Mouse (Mus musculus): Measurements from ENCODE around the gene Macrod1. TPM values are rescaled to one million over a fixed set of nuclear protein-coding genes. Genes with fewer than 3 reads are reported as not detected.

The Macrod1 gene
- total RNA-seq, 2 experiments from 2014 or later, result 12.2 to 13.2 TPM

GRCm38 (mm10) chr19:7205753-7206736 lies 149.4 kb downstream of the Macrod1 start, which contains the start of gene Otub1:
Gene Otub1 (minus strand): TSS chr19:7206316.
- intact Hi-C loops (cut with DNase I), result no loop called here

GRCm38 (mm10) chr19:7209907-7210646 lies 153.5 kb downstream of the Macrod1 start:
- DNase-seq (ENCODE audit: low spot score in 2 of 2), result no peak
- intact Hi-C loops (cut with DNase I), result no loop called here

More at GRCm38 (mm10) chr19:7205753-7206736, 149.4 kb downstream of the Macrod1 start, which contains the start of gene Otub1:
- peak; percentile 92 to 96 for DNase-seq (ENCODE audit: low spot score in 2 of 2)

- DNase-seq (ENCODE audit: low spot score in 2 of 2), result no peak
- intact Hi-C loops (cut with DNase I), result no loop called here
These were observed 155.6 kb downstream of the Macrod1 start for GRCm38 (mm10) chr19:7212216-7212615.

- intact Hi-C loops (cut with DNase I), result no loop called here
- no peak for DNase-seq (ENCODE audit: low spot score in 2 of 2)
These were observed 156.4 kb downstream of the Macrod1 start for GRCm38 (mm10) chr19:7213010-7213409.

- DNase-seq (ENCODE audit: low spot score in 2 of 2), result peak in 1 of 2 experiments; percentile 22
These were observed 157.9 kb downstream of the Macrod1 start for GRCm38 (mm10) chr19:7214484-7214883.

GRCm38 (mm10) chr19:7217162-7217925 lies 160.7 kb downstream of the Macrod1 start, which contains the start of gene Cox8a:
Gene Cox8a (minus strand): TSS chr19:7217616.
- DNase-seq (ENCODE audit: low spot score in 2 of 2), result peak; percentile 97 to 99
- intact Hi-C loops (cut with DNase I), result no loop called here

More at GRCm38 (mm10) chr19:7214484-7214883, 157.9 kb downstream of the Macrod1 start:
- intact Hi-C loops (cut with DNase I), result no loop called here

- intact Hi-C loops (cut with DNase I), result no loop called here
- DNase-seq (ENCODE audit: low spot score in 2 of 2), result no peak
These were observed 161.3 kb downstream of the Macrod1 start for GRCm38 (mm10) chr19:7217926-7218267.

- DNase-seq (ENCODE audit: low spot score in 2 of 2), result no peak
- intact Hi-C loops (cut with DNase I), result no loop called here
These were observed 162.1 kb downstream of the Macrod1 start for GRCm38 (mm10) chr19:7218753-7219152.

- no peak for DNase-seq (ENCODE audit: low spot score in 2 of 2)
- intact Hi-C loops (cut with DNase I), result no loop called here
These were observed 165.6 kb downstream of the Macrod1 start for GRCm38 (mm10) chr19:7222196-7222595.

- DNase-seq (ENCODE audit: low spot score in 2 of 2), result no peak
- intact Hi-C loops (cut with DNase I), result no loop called here
These were observed 166.9 kb downstream of the Macrod1 start for GRCm38 (mm10) chr19:7223488-7223887.

GRCm38 (mm10) chr19:7224253-7224652 lies 167.6 kb downstream of the Macrod1 start:
- DNase-seq (ENCODE audit: low spot score in 2 of 2), result no peak
- intact Hi-C loops (cut with DNase I), result no loop called here

GRCm38 (mm10) chr19:7225096-7225690 lies 168.6 kb downstream of the Macrod1 start:
- intact Hi-C loops (cut with DNase I), result no loop called here
- DNase-seq (ENCODE audit: low spot score in 2 of 2), result no peak

GRCm38 (mm10) chr19:7226511-7226914 lies 169.9 kb downstream of the Macrod1 start:
- DNase-seq (ENCODE audit: low spot score in 2 of 2), result no peak
- intact Hi-C loops (cut with DNase I), result no loop called here

- intact Hi-C loops (cut with DNase I), result loop anchor here (10.0 kb wide), 2 partner anchors 110 to 380 kb away; partner anchors contain the start of genes Hrasls5 and Mark2
- DNase-seq (ENCODE audit: low spot score in 2 of 2), result peak; percentile 83 to 89
These were observed 178.1 kb downstream of the Macrod1 start for GRCm38 (mm10) chr19:7234537-7235221.

- intact Hi-C loops (cut with DNase I), result loop anchor here (10.0 kb wide), 2 partner anchors 109 to 379 kb away; partner anchors contain the start of genes Hrasls5 and Mark2
- DNase-seq (ENCODE audit: low spot score in 2 of 2), result no peak
These were observed 178.9 kb downstream of the Macrod1 start for GRCm38 (mm10) chr19:7235461-7235860.

- intact Hi-C loops (cut with DNase I), result loop anchor here (10.0 kb wide), 2 partner anchors 109 to 379 kb away; partner anchors contain the start of genes Hrasls5 and Mark2
- DNase-seq (ENCODE audit: low spot score in 2 of 2), result no peak
These were observed 179.4 kb downstream of the Macrod1 start for GRCm38 (mm10) chr19:7236011-7236410.

- intact Hi-C loops (cut with DNase I), result loop anchor here (10.0 kb wide), 2 partner anchors 108 to 378 kb away; partner anchors contain the start of genes Hrasls5 and Mark2
These were observed 180.1 kb downstream of the Macrod1 start for GRCm38 (mm10) chr19:7236742-7237141.

GRCm38 (mm10) chr19:7239574-7239973 lies 183.0 kb downstream of the Macrod1 start:
- DNase-seq (ENCODE audit: low spot score in 2 of 2), result no peak
- intact Hi-C loops (cut with DNase I), result loop anchor here (10.0 kb wide), 2 partner anchors 105 to 375 kb away; partner anchors contain the start of genes Hrasls5 and Mark2

More at GRCm38 (mm10) chr19:7236742-7237141, 180.1 kb downstream of the Macrod1 start:
- DNase-seq (ENCODE audit: low spot score in 2 of 2), result no peak

All from left cerebral cortex, postnatal 25 days (tissue).